Mouse (Mus musculus) MEL (cell line): Measurements from ENCODE around the gene Pidd1.

Experiments
- EP300 ChIP-seq, 2 experiments: IDR thresholded peaks; 2 replicates each; pipeline ENCODE4 v1.6.1; 2011; ENCODE audit warnings: improper control_type of control experiment in 2 of 2, low read length in 2 of 2, low read depth in 1 of 2, mild to moderate bottlenecking in 1 of 2
- UBTF ChIP-seq: IDR thresholded peaks from 2 replicates; pipeline ENCODE4 v1.6.1; 2012; ENCODE audit warnings: low read depth, mild to moderate bottlenecking, inconsistent platforms, low read length, improper control_type of control experiment, moderate library complexity, borderline replicate concordance; ENCODE audit not compliant: insufficient read depth

DNA sequence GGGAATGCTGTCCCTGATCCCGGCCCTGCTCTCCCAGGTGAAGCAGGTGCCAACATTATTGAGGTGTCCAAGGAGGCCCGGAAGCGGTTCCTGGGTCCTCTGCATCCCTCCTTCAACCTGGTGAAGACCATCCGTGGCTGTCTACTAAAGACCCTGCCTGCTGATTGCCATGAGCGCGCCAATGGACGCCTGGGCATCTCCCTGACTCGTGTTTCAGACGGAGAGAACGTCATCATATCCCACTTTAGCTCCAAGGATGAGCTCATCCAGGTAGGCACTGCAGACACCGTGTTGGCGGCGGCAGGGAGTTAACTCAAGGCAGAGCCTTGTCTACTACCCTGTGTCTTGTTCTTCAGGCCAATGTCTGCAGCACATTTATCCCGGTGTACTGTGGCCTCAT lies 13.4 kb upstream of the Pidd1 start:
- TF ChIP-seq UBTF (no peak), EP300 (IDR thresholded peaks at IDR 0.05; ENCODE audit: low read depth in 1 of 2, low read length in 2 of 2) (no peak)
